Mouse (Mus musculus) kidney, adult 2 months (tissue): ENCODE data around the gene Susd3.

Source experiments
- CTCF ChIP-seq: fragments of 200-500 bp; conservative IDR thresholded peaks from 2 replicates; pipeline ENCODE4 v1.5.1; 2011; ENCODE audit warnings: low read depth, mild to moderate bottlenecking, control low read depth, low read length, moderate library complexity, mixed read lengths; ENCODE audit not compliant: insufficient read depth, insufficient read length
- POLR2A ChIP-seq: fragments of 200-500 bp; IDR thresholded peaks from one replicate; pipeline ENCODE4 v1.6.1; 2011; ENCODE audit warnings: low read depth, low read length, control low read depth

DNA sequence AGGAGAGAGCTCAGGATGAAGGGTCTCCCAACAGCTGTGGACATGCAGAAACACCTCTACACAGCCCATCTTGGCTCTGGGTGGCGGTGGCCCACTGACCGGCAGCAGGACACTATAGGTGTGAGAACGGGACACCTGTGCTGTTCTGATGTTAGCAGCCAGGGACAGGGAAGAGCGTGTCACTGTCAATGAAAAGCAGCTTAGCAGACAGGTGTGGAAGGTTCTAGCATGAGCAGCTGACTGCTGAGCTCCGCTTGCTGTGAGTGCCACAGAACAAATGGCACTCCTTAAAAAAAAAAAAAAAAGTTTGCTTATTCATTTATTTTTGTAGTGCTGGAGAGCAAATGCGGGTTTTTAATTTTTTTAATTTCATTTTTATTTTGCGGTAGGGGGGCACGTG, 10.9 kb downstream of the Susd3 start:
- TF ChIP-seq CTCF (no peak), POLR2A (no peak)
